Mouse (Mus musculus) lung, postnatal 0 days (tissue): Measurements from ENCODE around the gene Wdr54. TPM values are rescaled to one million over a fixed set of nuclear protein-coding genes. Genes with fewer than 3 reads are reported as not detected.

Experiments
- ATAC-seq: fragments of 200-750 bp; cut with Nextera tagmentation; 2 replicates; pipeline ENCODE4 v1.8.0; 2017; ENCODE audit warnings: moderate library complexity
- DNase-seq: peaks from one replicate; pipeline ENCODE4 v3.0.0-alpha.2; 2016; ENCODE audit warnings: low spot score
- H3K27ac ChIP-seq: fragments of 300-500 bp; sonication (generic); 2 replicates; pipeline ENCODE4 v1.5.1; 2014; ENCODE audit warnings: antibody characterized with exemption, mild to moderate bottlenecking, low read length, mixed read lengths
- H3K27me3 ChIP-seq: fragments of 300-500 bp; sonication (generic); replicated peaks from 2 replicates; pipeline ENCODE4 v1.6.1; 2014; ENCODE audit warnings: low read length, mixed read lengths; ENCODE audit not compliant: insufficient read depth
- H3K36me3 ChIP-seq: fragments of 300-500 bp; sonication (generic); 2 replicates; pipeline ENCODE4 v1.6.1; 2014; ENCODE audit warnings: low read length, mixed read lengths; ENCODE audit not compliant: insufficient read depth
- H3K4me1 ChIP-seq: fragments of 300-500 bp; sonication (generic); 2 replicates; pipeline ENCODE4 v1.6.1; 2014; ENCODE audit warnings: antibody characterized with exemption, low read depth, low read length, mixed read lengths; ENCODE audit not compliant: insufficient read depth
- H3K4me2 ChIP-seq: fragments of 300-500 bp; sonication (generic); replicated peaks from 2 replicates; pipeline ENCODE4 v1.6.1; 2014; ENCODE audit warnings: low read depth, mild to moderate bottlenecking, low read length, moderate library complexity, mixed read lengths
- H3K4me3 ChIP-seq: fragments of 300-500 bp; sonication (generic); 2 replicates; pipeline ENCODE4 v1.5.1; 2014; ENCODE audit warnings: low read depth, low read length
- H3K9ac ChIP-seq: fragments of 300-500 bp; sonication (generic); replicated peaks from 2 replicates; pipeline ENCODE4 v1.6.1; 2014; ENCODE audit warnings: low read depth, mild to moderate bottlenecking
- H3K9me3 ChIP-seq: fragments of 300-500 bp; sonication (generic); 2 replicates; pipeline ENCODE4 v1.6.1; 2016; ENCODE audit warnings: low read length, mixed read lengths
- CTCF ChIP-seq: IDR thresholded peaks from 2 replicates; pipeline ENCODE4 v1.5.1; 2016; ENCODE audit warnings: antibody characterized with exemption, mild to moderate bottlenecking
- EP300 ChIP-seq: IDR thresholded peaks from 2 replicates; pipeline ENCODE4 v1.6.1; 2016; ENCODE audit warnings: antibody characterized with exemption, mild to moderate bottlenecking, control low read depth
- WGBS: fragments of 180-500 bp; shearing (Covaris S2); extraction: QIAGEN DNeasy Blood & Tissue Kit; methylation state at CpG from one replicate; pipeline ENCODE4 v1.1.7; 2014; 5-methylcytosine and 5-hydroxymethylcytosine counted together
- polyA plus RNA-seq: library from polyadenylated mRNA; unstranded; fragments of >200 nt; fragmentation: Nextera tagmentation; extraction: Ambion mirVana; gene quantifications from 2 replicates; pipeline ENCODE4 v1.2.1, GENCODE M21; 2015

The Wdr54 gene
- polyA plus RNA-seq, 1 experiment from 2014 or later, result 3.1 TPM

GRCm38 (mm10) chr6:83107566-83108400 is 48.4 kb downstream of the Wdr54 start:
- DNase-seq (peak; percentile 90), ATAC-seq (peak; percentile 57)
- WGBS, result 40% methylated on average over 13 of the region's 13 CpGs
- Histone ChIP-seq H3K27me3 (no peaks in the 10 kb centered on the region), H3K27ac (no peak overlapping the region), H3K4me1 (peaks cover 6% of the 10 kb centered on the region), H3K9ac (no peak overlapping the region), H3K36me3 (no peaks in the 10 kb centered on the region), H3K4me3 (no peak overlapping the region), H3K9me3 (no peaks in the 10 kb centered on the region), H3K4me2 (no peak overlapping the region)
- peak; percentile 91 for TF ChIP-seq CTCF
- no peak for TF ChIP-seq EP300

- H3K4me3 ChIP-seq, result no peak overlapping the region
- DNase-seq, result no peak
- H3K4me2 ChIP-seq, result no peak overlapping the region
- H3K4me1 ChIP-seq, result peaks cover 10% of the 10 kb centered on the region
- 68% methylated on average over 4 of the region's 4 CpGs for WGBS
- ATAC-seq, result no peak
- no peaks in the 10 kb centered on the region for H3K27me3 ChIP-seq
- TF ChIP-seq EP300 (no peak), CTCF (no peak)
- H3K9me3 ChIP-seq, result no peaks in the 10 kb centered on the region
- H3K9ac ChIP-seq, result no peak overlapping the region
- no peak overlapping the region for H3K27ac ChIP-seq
- H3K36me3 ChIP-seq, result no peaks in the 10 kb centered on the region
Observed at GRCm38 (mm10) chr6:83104158-83104557, 52.0 kb downstream of the Wdr54 start.

DNA sequence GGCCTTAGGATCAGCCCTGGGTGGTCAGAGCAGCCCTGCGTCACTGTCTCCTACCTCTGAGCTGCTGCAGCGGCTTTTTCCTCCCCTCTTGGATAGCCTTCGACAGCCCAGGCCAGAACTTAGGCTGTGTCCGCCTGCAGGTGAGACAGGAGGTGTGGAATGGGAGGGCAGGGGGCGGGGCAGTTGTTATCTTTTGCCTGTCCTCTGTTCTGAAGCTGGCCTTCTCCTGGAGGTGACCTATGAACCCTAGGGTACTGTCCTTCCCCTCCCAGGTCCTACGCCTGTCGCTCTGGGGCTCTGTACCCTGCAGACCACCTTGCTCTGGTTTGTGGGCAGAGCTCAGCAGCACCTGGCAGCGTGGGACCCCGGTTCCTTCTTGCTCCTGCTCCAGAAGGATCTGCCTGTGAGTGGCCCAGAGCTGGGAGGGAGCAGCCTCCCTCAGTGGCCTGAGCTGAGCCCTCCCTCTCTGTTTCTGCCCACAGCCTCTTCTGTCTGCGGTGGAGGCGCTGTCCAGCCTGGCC is 53.0 kb downstream of the Wdr54 start:
- Histone ChIP-seq H3K36me3 (no peaks in the 10 kb centered on the region), H3K4me2 (no peak overlapping the region), H3K27ac (no peak overlapping the region), H3K4me3 (no peak overlapping the region), H3K9ac (no peak overlapping the region), H3K9me3 (no peaks in the 10 kb centered on the region), H3K4me1 (peaks cover 7% of the 10 kb centered on the region), H3K27me3 (no peaks in the 10 kb centered on the region)
- ATAC-seq, result no peak
- no peak for DNase-seq
- WGBS, result 57% methylated on average over 11 of the region's 11 CpGs
- no peak for TF ChIP-seq CTCF
- no peak for TF ChIP-seq EP300

DNA sequence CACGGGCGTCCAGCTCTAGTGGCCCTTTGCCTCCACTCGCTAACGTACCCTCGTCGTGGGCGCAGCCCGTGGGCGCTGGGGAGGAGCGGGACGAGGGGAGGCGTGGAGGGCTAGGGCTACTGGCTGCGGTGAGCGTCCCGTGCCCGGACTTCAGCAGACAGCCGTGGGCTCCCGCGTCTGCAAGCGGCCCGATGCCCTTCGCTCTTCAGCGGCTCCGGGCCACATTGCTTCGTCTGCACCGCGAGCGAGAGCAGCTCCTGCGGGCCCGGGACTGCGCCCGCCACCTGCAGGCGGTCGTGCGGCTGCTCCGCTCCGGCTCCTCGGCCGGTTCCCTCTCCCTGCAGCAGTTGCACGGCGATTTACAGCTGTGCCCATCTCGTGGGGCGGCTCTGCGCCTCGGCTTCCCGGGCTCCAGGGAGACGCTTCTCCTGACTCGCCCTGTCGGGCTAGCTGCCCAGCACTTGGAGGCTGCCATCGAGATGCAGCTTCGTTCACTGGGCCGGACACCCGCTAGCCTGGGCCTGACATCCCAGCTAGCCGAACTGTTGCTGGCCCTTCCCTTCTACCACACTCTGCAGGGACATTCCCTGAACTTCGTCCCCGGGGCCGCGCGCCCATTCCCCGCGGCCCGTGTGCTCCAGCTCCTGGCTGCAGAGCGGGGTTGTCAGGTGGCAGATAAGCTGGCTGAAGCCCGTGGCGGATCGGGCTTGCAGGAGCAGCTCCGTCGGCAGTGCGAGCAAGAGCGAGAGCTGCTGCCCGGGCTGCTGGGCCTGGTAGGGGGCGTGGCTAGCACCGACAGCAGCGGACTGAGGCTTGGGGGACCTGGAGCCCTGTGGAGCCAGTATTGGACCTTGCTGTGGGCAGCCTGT is 54.3 kb downstream of the Wdr54 start:
- Histone ChIP-seq H3K4me2 (peak overlapping the region; percentile 91), H3K9me3 (no peaks in the 10 kb centered on the region), H3K36me3 (no peaks in the 10 kb centered on the region), H3K4me3 (peak overlapping the region; percentile 69), H3K9ac (peak overlapping the region; percentile 43; the same call in 1 of the 2 replicates), H3K27me3 (no peaks in the 10 kb centered on the region), H3K27ac (peak overlapping the region; percentile 81), H3K4me1 (peaks cover 7% of the 10 kb centered on the region)
- ATAC-seq (peak; percentile 86), DNase-seq (peak; percentile 73)
- peak; percentile 68 for TF ChIP-seq CTCF
- TF ChIP-seq EP300, result no peak
- WGBS, result 1% methylated on average over 62 of the region's 74 CpGs

DNA sequence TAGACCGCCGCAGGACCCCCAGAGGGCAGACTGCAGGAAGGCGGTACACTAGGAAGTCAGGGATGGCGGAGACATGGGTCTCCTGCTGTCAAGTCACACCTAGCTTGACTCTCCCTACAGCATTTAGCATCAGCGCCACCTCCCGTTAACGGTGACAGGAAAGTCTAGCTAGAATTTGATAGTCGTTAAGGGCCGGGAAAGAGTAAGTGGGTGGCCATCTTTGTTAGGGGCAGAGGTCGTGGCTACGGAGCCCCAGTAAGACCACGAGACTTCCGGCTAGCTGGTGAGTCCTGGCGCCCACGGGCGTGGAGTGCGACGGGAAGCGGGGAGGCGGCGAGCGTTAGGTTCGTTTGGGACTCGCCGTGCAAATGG is 54.9 kb downstream of the Wdr54 start, which contains the start of the genes Ccdc142 and Gm42688:
Gene Ccdc142, plus strand, starts transcription at position 286 of the 372 bp plus-strand sequence.
Gene Gm42688, plus strand, starts transcription at position 302 of the 372 bp plus-strand sequence.
- Histone ChIP-seq H3K4me3 (peak within 1 kb of the TSS; percentile 69), H3K27me3 (no peaks in the 10 kb centered on the region), H3K36me3 (no peaks in the 10 kb centered on the region), H3K4me2 (peak within 1 kb of the TSS; percentile 91), H3K4me1 (peaks cover 7% of the 10 kb centered on the region), H3K9me3 (no peaks in the 10 kb centered on the region), H3K27ac (peak within 1 kb of the TSS; percentile 81), H3K9ac (peak within 1 kb of the TSS; percentile 43; the same call in 1 of the 2 replicates)
- peak; percentile 79 for TF ChIP-seq CTCF
- no peak for TF ChIP-seq EP300
- ATAC-seq (peak; percentile 93), DNase-seq (peak; percentile 95)
- WGBS, result 4% methylated on average over 24 of the region's 25 CpGs

Other genes starting within 250 kb of the Wdr54 start
- 8.8 and 14.3 TPM in 2 replicates for gene Sema4f, start 216.6 kb downstream of the Wdr54 start, polyA plus RNA-seq
- gene M1ap, start 209.5 kb downstream of the Wdr54 start, polyA plus RNA-seq, result 1.8 and 2.5 TPM in 2 replicates
- gene Dok1, start 122.9 kb downstream of the Wdr54 start, polyA plus RNA-seq, result 22.8 and 23.3 TPM in 2 replicates
- gene Loxl3, start 122.2 kb downstream of the Wdr54 start, polyA plus RNA-seq, result 10.1 and 11.4 TPM in 2 replicates
- gene Aup1, start 101.9 kb downstream of the Wdr54 start, polyA plus RNA-seq, result 201 and 205 TPM in 2 replicates
- 50.5 and 55.5 TPM in 2 replicates for gene Htra2, start 101.1 kb downstream of the Wdr54 start, polyA plus RNA-seq
- 1.9 and 2.4 TPM in 2 replicates for gene Dqx1, start 98.6 kb downstream of the Wdr54 start, polyA plus RNA-seq
- gene Tlx2, start 86.1 kb downstream of the Wdr54 start, polyA plus RNA-seq, result not detected in 2 replicates
- 24.3 and 26.0 TPM in 2 replicates for gene Pcgf1, start 78.5 kb downstream of the Wdr54 start, polyA plus RNA-seq
- gene Lbx2, start 70.0 kb downstream of the Wdr54 start, polyA plus RNA-seq, result 1.9 and 3.4 TPM in 2 replicates
- 1.2 and 1.5 TPM in 2 replicates for gene Ccdc142, start 54.8 kb downstream of the Wdr54 start, polyA plus RNA-seq
- 1.9 TPM in 2 replicates for gene Gm42688, start 54.8 kb downstream of the Wdr54 start, polyA plus RNA-seq
- gene Mrpl53, start 47.4 kb downstream of the Wdr54 start, polyA plus RNA-seq, result 127 and 128 TPM in 2 replicates
- 21.6 and 23.5 TPM in 2 replicates for gene Mogs, start 40.9 kb downstream of the Wdr54 start, polyA plus RNA-seq
- gene Wbp1, start 34.8 kb downstream of the Wdr54 start, polyA plus RNA-seq, result 57.9 and 62.4 TPM in 2 replicates
- 14.5 and 18.1 TPM in 2 replicates for gene Ino80b, start 31.0 kb downstream of the Wdr54 start, polyA plus RNA-seq
- gene Rtkn, start 20.9 kb downstream of the Wdr54 start, polyA plus RNA-seq, result 51.2 and 63.8 TPM in 2 replicates
- gene 1700003E16Rik, start within 50 bp of the Wdr54 start, polyA plus RNA-seq, result 6.1 and 9.8 TPM in 2 replicates
- gene Dctn1, start 9.5 kb upstream of the Wdr54 start, polyA plus RNA-seq, result 55.3 and 63.7 TPM in 2 replicates
- gene Slc4a5, start 63.4 kb upstream of the Wdr54 start, polyA plus RNA-seq, result 5.0 and 5.3 TPM in 2 replicates
- 6.3 and 7.8 TPM in 2 replicates for gene Mthfd2, start 169.5 kb upstream of the Wdr54 start, polyA plus RNA-seq
- gene Mob1a, start 169.6 kb upstream of the Wdr54 start, polyA plus RNA-seq, result 41.3 and 47.6 TPM in 2 replicates
- gene Bola3, start 192.8 kb upstream of the Wdr54 start, polyA plus RNA-seq, result 101 and 120 TPM in 2 replicates